Mouse (Mus musculus) bone marrow macrophage, adult 2 months (primary cell): ENCODE data around the gene 7530416G11Rik.

Source experiments
- CTCF ChIP-seq: IDR thresholded peaks from 2 replicates; pipeline ENCODE4 v1.5.1; 2012; ENCODE audit warnings: low read depth, mild to moderate bottlenecking, low read length, moderate library complexity
- POLR2A ChIP-seq: IDR thresholded peaks from 2 replicates; pipeline ENCODE4 v1.6.1; 2012; ENCODE audit warnings: mild to moderate bottlenecking, low read depth, low read length, borderline replicate concordance

- TF ChIP-seq POLR2A = no peak
- no peak for TF ChIP-seq CTCF
These were observed 5.0 kb downstream of the 7530416G11Rik start for GRCm38 (mm10) chr15:85497981-85498475.
